Mouse (Mus musculus) hindbrain, postnatal 0 days (tissue): ENCODE measurements at regions not wholly inside any gene's neighbourhood (a gene's known extent, or its start where the extent isn't known, plus 50 kb on each side); places are given as distances from the start of the nearest gene placed in this dataset.

Experiments used
- ATAC-seq: fragments of 200-750 bp; cut with Nextera tagmentation; 2 replicates; pipeline ENCODE4 v1.8.0; 2017; ENCODE audit warnings: mild to moderate bottlenecking, moderate TSS enrichment, moderate library complexity
- DNase-seq: peaks from one replicate; pipeline ENCODE4 v3.0.0-alpha.2; 2015; ENCODE audit warnings: low spot score
- H3K27ac ChIP-seq: fragments of 300-500 bp; sonication (generic); 2 replicates; pipeline ENCODE4 v1.5.1; 2014; ENCODE audit warnings: mild to moderate bottlenecking
- H3K27me3 ChIP-seq: fragments of 300-500 bp; sonication (generic); 2 replicates; pipeline ENCODE4 v1.6.1; 2014; ENCODE audit warnings: low read length, mixed read lengths; ENCODE audit not compliant: insufficient read depth
- H3K36me3 ChIP-seq: fragments of 300-500 bp; sonication (generic); 2 replicates; pipeline ENCODE4 v1.6.1; 2014; ENCODE audit warnings: low read length, mixed read lengths; ENCODE audit not compliant: insufficient read depth
- H3K4me1 ChIP-seq: fragments of 300-500 bp; sonication (generic); 2 replicates; pipeline ENCODE4 v1.6.1; 2014; ENCODE audit warnings: antibody characterized with exemption, low read length, mixed read lengths; ENCODE audit not compliant: insufficient read depth
- H3K4me2 ChIP-seq: fragments of 300-500 bp; sonication (generic); 2 replicates; pipeline ENCODE4 v1.6.1; 2014; ENCODE audit warnings: low read depth, mild to moderate bottlenecking, low read length, moderate library complexity, mixed read lengths
- H3K4me3 ChIP-seq: fragments of 300-500 bp; sonication (generic); 2 replicates; pipeline ENCODE4 v1.5.1; 2014; ENCODE audit warnings: low read length
- H3K9ac ChIP-seq: fragments of 300-500 bp; sonication (generic); replicated peaks from 2 replicates; pipeline ENCODE4 v1.6.1; 2014; ENCODE audit warnings: mild to moderate bottlenecking, low read length, moderate library complexity, mixed read lengths
- H3K9me3 ChIP-seq: fragments of 300-500 bp; sonication (generic); 2 replicates; pipeline ENCODE4 v1.6.1; 2016; ENCODE audit warnings: low read length, mixed read lengths
- CTCF ChIP-seq: IDR thresholded peaks from 2 replicates; pipeline ENCODE4 v1.5.1; 2016; ENCODE audit warnings: antibody characterized with exemption, control low read depth, low read depth
- WGBS: fragments of 180-500 bp; shearing (Covaris S2); extraction: QIAGEN DNeasy Blood & Tissue Kit; methylation state at CpG from one replicate; pipeline ENCODE4 v1.1.7; 2014; 5-methylcytosine and 5-hydroxymethylcytosine counted together

DNA sequence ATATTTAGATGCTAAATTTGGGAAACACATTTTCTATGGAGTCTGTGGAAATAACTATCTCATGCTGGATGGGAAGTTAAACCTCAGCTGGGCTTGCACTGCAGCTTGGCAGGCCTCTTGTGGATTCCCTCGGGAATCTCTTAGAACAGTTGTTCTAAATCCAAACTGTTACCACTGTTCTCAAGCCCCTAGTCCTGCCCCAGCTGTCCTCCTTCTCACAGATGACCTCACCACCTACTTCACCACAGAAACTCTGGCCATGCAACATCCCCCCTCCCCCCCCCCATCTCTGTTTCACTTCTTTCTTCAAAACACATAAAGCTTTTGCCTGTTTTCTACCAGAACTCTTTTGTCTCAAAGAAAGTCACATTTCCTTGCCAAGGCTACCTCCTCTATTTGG, 136.6 kb upstream of the Wdr44 start:
- ATAC-seq, result no peak
- 53% methylated on average over 1 of the region's 1 CpGs for WGBS
- H3K9me3 ChIP-seq, result no peaks in the 10 kb centered on the region
- H3K36me3 ChIP-seq, result no peaks in the 10 kb centered on the region
- H3K9ac ChIP-seq, result no peak overlapping the region
- H3K27me3 ChIP-seq, result no peaks in the 10 kb centered on the region
- no peak overlapping the region for H3K27ac ChIP-seq
- H3K4me2 ChIP-seq, result no peak overlapping the region
- TF ChIP-seq CTCF, result no peak
- DNase-seq, result no peak
- no peak overlapping the region for H3K4me3 ChIP-seq
- H3K4me1 ChIP-seq, result no peaks in the 10 kb centered on the region

DNA sequence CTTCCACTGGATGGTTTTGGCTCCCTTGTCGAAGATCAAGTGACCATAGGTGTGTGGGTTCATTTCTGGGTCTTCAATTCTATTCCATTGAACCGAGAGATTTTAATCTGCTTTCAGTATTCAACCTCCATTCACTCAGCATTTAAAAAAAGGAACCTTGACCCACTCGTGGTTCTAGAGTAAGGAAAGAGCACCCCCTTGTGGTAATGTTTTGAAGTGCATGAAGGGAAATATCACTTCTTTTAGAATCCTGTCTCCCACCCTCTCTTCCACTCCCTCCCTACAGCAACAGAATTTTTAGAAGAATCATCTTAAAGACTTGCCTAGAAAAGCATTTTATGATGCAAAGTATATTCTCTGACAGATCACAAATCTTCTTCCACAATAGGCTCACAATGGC, 127.3 kb upstream of the Wdr44 start:
- Histone ChIP-seq H3K27me3 (no peaks in the 10 kb centered on the region), H3K4me2 (no peak overlapping the region), H3K27ac (no peak overlapping the region), H3K9ac (no peak overlapping the region), H3K4me1 (no peaks in the 10 kb centered on the region), H3K9me3 (no peaks in the 10 kb centered on the region), H3K36me3 (no peaks in the 10 kb centered on the region), H3K4me3 (no peak overlapping the region)
- WGBS, result 28% methylated on average over 3 of the region's 3 CpGs
- ATAC-seq, result no peak
- TF ChIP-seq CTCF, result peak; percentile 66
- peak; percentile 64 for DNase-seq
